Mouse (Mus musculus) cerebral cortex, adult 2 months (tissue): ENCODE results near the gene Krt34.

Source experiments
- WGBS: fragments of 180-500 bp; shearing (Covaris S2); methylation state at CpG from one replicate; pipeline ENCODE4 v1.1.7; 2018; 5-methylcytosine and 5-hydroxymethylcytosine counted together

Krt34 gene

DNA sequence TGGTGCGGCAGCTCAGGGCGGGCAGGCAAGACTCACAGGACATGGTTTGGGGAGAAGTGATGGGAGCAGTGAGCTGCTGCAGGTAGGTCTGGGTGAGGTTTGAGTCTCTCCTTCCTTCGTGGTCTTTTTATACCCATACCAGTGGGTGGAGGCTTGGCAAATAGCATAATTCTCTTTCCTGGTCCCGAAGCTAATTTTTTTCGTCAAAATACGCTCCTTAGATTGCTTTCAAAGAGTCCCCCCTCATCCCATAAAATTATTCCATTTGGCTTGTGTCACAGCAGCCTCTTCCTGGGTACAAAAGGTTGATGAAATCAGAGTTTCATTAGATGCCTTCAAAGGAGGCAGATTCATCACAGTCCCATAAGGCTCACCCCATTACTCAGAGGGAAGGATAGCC lies at the start of gene Krt34:
Gene Krt34 (minus strand): TSS at position 101 of the 400 bp plus-strand sequence.
- 70% methylated on average over 6 of the region's 6 CpGs for WGBS

DNA sequence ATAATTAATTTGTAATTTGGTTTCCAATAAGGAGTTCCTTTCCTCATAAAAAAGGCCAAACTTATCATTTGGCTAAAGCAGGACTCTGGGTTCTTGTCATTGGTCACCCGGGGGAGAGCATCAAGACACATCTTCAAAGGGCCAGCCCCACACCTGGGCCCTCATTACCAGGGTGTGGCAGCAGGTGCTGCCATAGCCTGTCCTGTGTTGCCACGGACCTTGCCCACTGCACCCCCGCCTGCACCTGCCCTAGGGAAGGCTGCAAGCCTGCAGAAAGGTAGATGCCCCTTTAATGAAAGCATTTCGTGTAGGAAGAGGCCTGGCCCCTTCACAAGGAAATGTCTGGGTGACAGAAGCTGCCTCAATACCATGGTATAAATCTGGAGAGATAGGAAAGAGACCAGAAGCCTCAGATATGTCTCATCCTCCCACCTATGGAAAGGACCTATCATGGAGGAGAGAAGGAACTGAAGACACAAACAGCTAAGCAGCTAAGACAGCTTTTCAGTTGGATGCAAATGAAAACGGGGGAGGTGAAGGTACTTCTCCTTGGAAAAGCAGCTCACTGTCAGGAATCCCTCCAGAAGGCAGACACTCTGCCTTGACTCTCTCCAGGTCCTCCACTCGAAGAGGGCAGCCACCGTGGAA lies 47.1 kb upstream of the Krt34 start:
- 53% methylated on average over 7 of the region's 7 CpGs for whole genome bisulfite sequencing

DNA sequence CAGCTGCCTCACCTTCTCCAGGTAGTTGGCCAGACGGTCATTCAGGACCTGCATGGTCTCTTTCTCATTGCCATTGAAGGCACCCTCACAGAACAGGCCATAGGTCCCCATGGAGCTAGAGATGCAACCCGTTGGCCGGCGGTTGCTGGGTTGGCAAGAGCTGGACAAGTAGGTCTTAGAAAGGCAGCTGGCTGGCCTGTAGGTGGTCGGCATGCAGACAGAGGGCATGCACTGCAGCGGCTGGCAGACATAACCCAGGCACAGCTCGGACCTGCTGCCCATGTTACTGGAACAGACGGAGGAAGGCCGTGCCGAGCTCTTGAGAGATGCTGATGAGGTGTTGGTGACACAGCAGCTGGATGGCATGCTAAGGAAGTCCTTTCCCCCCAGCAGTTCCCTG lies 46.5 kb upstream of the Krt34 start, which contains the start of gene Krt32:
Gene Krt32 (minus strand): TSS at position 366 of the 400 bp plus-strand sequence.
- 88% methylated on average over 10 of the region's 10 CpGs for WGBS

DNA sequence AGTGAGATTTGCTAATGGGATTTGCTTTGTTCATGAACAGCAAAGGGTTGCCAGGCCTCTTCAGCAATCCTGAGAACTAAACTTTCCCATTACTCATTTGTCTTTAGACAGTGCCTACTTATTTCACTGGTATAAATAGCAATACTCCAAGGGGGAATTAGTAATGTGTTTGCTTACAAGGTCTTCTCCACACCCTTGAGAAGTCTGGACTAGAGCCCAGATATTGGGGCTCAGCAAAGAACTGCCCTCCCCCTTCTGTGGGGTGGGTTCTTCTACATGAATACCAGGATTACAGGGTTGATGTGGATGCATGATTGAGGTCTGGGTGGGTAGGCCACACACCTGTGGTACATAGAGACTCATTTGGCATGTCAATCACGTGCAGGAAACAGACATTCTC lies 32.5 kb upstream of the Krt34 start:
- 67% methylated on average over 1 of the region's 1 CpGs for WGBS

DNA sequence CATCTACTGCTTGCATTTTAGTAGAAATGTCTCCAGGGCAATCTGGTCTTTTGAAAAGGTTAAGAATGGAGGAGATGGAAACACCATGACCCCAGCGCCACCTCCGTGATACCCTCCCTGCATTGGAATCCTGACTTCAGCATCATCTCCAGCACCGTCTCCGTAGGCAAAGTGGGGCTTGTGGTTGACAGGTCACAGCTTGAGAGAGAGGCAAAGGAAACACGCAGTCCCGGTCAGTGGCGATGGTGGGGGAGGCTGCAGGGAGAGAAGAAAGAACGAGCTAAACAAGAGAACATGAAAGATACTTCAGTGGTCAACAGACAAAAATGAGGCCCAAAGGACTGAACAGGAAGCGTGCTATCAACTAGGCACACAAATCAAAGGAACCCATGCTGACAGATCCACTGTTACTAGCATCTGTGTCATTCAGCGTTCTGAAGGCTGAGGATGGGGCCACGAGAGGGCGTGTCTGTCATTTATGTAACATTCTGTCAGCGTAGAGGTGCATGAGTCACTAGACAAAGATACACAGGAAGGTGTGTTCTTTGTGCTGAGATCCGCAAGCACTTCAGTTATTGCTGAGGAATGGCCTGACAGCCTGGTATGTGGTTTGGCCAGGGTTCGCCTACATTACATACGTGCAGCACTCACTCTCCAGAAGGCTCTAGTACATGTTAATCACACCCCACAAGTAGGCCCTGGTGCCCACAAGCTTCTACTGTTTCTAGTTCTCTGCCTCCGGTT lies 26.1 kb upstream of the Krt34 start:
- 87% methylated on average over 17 of the region's 17 CpGs for WGBS

DNA sequence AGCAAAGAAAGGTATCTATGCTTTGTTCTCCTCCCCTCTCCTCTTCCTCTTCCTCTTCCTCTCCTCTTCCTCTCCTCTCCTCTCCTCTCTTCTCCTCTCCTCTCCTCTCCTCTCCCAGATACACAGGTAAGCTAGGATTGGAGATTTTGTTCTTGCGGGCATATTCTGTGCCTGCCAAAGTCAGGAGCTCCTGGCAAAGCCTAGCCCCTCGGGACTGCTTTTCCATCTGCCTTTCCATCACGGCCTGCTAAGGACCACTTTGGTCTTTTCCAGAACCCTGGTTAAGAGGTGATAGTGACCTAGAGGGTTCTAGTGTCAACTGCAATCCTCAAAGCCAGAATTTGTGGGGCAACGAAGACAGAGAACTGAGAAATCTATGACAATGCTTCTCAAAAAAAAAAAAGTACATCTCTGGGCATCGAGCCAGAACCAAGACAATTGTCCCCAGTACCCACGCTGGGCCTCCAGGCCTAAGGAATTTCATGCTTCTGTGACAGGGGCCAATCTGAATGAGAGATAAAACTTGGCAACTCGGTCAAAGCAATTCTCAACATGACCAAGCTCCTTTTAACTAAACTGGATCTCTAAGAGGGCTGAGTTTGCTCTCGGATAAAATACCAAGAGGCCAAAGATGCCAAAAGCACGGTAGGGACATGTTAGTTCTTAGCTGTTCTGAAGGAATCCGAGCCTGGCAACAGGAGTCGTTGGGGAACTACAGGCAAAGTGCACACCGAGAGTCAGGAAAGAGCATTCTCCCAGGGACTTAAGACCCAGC lies 25.1 kb upstream of the Krt34 start:
- WGBS, result 65% methylated on average over 12 of the region's 12 CpGs

DNA sequence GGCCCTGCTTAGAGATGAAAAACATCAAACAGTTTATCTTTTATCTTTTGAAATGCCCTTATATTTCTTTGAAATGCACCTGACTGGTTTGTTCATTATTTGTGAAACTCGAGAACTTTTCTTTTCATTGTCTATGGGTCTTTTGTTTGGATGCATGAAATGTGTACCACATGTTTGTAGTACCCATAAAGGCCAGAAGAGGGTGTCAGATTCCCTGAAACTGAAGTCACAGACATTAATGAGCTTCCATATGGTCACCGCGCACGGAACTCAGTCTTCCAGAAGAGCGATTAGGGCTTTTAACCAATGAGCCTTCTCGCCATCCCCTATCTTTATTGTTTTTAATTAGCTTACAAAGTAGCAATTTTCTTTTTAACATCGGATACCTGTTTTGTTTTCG lies 17.5 kb upstream of the Krt34 start:
- WGBS, result 75% methylated on average over 8 of the region's 8 CpGs

DNA sequence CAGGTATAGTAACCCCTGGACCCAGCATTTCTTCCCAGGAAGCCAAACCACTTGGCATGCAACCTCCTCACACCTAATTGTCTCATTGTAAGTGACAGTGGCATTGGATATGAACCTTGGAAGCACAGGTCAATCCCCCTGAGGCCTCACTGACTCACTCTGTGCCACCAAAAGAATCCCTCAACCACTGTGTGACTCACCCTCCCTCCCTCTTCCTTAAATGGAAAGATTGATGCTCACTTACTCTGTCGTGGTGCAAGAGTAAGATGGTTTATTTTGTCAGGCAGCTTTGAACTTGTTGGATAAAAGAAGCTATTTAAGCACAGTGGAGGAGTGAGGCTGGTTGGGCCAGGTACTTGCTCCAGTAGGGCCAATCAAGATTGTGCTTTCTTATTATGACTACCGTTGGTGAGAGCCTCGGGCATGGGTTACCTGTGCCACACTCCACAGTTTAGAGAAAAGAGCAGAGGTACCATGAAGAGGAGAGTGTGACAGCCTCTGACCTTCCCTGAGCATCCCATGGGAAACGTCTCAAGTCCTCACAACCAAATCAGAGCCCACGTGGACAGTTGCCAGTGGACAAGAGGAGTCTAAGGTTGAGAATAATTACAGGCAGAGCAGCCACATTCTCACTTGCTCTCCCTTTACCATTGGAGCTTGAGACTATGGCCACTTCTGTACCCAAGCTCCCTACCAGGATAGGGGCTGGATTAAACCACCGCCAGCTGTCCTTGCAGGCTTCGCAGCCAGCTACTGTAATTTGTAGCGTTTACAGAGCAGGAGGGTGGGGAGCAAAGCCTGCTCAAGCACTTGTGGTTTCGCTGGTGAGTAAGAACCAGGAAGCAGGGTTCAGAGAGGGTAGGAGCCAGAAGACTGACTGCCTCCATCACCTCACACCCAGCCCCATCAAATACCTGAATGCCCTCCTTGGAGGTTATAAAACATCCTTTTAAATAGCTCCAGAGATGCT lies 14.6 kb upstream of the Krt34 start:
- 78% methylated on average over 9 of the region's 9 CpGs for WGBS

DNA sequence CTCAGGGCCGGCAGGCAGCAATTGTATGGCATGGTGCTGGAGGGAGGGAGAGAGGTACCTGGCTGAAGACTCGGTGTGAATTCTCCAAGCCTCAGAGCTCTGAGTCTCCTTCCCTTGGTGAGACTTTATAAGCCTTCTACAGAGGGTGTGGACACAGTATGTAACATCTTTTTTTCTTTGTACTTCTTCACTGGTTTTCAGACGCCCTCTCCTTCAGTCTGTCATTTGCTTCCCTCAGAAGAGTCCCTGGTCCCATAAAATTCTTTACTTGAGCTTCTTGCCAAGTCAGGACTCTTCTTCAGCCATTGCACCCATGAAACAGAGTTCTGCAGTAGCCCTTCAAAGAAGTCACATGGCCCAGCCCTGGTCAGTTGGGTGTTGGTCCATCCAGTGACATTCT lies 9.1 kb upstream of the Krt34 start, which contains the start of gene Krt31:
Gene Krt31 (minus strand): TSS at position 101 of the 400 bp plus-strand sequence.
- 84% methylated on average over 3 of the region's 3 CpGs for WGBS

DNA sequence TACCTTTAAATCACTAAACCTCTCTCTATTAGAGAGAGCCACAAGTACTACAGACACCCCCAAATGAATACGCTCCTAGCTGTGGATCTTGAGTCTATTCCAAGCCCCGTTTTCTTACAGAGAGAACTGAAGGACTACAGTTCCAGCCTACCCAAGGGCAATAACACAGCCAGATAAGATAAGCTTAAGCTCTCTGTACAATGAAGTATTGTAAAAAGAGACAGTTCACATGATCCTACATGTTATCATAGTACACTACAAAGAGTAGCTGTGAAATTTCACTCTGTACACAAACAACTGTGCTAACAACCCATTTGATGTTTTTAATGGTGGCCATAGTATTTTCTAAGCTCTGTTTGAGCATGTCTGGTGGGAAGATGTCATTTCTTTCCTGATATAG lies 5.8 kb upstream of the Krt34 start:
- 95% methylated on average over 2 of the region's 2 CpGs for WGBS

DNA sequence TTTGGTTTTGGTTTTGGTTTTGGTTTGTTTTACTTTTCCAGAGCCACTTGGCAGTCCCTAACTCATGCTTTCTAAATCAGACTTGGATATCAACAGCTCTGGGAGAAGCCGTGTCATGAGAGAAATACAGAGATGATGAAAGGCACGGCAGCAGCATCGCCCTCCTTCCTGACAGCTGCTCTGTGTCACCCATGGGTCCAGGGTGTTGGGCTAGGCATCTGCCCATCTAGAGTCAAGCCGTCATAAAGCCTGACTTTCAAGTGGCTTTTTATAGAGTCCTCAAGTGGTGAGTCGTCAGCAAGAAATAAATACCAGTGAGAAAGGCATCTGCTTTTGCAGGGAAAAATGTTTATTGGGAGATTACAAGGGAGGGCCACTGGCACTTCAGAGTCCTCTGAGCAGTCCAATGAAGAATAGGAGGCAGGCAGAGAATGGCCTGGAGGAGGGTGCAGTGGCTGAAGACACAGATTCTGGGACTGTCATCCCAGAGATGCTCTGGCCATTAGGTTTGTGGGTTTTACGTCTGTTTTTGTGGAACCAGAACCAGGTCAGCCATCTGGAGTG lies 5.0 kb upstream of the Krt34 start:
- WGBS, result 59% methylated on average over 6 of the region's 6 CpGs

DNA sequence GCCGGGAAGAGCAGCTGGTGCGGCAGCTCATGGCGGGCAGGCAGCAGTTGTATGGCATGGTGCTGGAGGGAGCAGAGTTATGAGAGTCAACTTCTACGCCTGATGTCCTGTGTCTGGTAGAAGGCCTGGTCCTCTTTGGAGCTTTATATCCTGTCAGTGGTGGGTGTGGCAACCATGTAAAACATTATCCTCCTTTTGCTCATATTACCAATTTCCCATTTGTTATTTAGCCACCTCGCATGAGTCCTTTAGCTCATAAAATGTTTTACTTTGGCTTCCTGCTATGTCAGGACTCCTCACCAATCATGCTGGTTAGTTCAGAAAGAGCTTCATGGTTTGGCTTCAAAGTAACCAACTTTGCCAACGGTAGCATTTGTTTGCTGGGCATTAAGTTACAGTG lies 11.6 kb downstream of the Krt34 start, which contains the start of gene Krt33b:
Gene Krt33b (minus strand): TSS at position 101 of the 400 bp plus-strand sequence.
- WGBS, result 95% methylated on average over 6 of the region's 6 CpGs

DNA sequence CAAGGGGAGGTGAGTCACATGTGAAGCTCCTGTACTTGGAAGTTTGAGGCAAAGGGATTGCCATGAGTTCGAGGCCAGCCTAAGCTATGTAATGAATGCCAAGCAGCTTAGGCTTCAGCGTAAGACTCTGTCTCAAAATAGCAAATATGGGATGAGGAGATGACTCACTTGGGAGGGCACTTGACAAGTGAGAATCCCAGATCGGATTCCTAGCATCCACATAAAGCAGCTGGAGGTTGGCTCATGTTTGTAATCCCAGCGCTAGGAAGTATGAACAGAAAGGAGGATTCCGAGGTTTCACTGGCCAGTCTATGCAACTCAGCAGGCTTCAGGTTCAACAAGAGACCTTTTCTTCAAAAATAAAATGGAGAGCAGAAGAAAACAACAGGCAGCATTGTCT lies 19.9 kb downstream of the Krt34 start:
- 49% methylated on average over 5 of the region's 5 CpGs for WGBS

DNA sequence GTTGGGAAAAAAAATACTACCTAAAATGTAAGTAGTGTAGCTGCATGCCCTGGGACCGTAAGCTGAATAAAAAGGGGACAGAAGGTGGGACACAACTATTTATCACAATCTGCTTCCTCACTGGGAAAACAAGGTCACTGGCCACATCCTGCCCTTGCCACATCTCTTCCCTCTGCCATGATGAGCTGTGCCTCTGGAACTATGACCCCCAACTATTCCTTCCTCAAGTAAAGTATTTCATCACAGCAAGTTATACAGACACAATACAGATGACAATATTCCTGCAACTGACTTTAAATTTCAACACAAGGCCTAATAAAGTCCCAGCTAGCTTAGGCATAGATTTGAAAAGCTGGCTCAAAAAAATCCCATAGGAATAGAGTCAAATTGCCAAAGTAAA lies 21.9 kb downstream of the Krt34 start:
- WGBS, result 84% methylated on average over 1 of the region's 1 CpGs

DNA sequence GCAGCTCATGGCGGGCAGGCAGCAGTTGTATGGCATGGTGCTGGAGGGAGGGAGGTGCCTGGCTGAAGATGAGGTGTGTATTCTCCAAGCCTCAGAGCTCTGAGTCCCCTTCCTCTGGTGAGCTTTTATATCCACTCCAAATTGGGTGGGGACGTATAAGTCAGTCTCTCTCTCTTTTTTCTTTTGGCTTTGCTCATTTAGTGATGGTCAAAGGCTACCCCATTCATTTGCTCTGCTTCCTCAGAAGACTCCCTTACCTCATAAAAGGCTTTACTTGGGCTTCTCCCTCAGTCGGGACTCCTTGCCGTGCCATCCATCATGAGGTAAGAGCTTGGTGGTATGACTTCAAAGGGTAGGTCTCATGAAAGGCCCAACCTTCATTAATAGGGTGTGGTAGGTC lies 25.2 kb downstream of the Krt34 start, which contains the start of gene Krt33a:
Gene Krt33a (minus strand): TSS at position 101 of the 400 bp plus-strand sequence.
- WGBS, result 89% methylated on average over 4 of the region's 4 CpGs

DNA sequence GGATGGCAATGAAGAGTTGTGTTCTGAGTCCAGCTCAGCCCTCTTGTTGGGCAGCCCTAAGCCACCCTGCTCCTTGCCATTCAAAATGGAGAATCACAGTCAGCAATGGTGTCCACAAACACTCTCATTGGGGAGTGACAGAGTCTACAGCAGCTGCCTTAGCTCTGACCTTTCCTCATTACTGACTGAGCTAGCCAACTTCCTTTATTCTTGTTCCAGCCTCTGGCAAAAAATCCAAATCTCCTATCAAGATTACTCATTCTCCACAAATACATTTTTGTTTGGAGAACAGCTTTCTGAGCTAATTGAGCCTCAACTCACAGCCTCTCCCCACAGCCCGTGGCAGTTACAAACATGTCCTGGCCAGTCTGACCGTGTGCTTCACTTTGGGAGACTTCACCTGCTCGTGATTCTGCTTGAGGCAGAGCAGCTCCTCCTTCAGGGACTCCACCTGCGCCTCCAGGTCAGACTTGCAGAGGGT lies 27.6 kb downstream of the Krt34 start:
- WGBS, result 65% methylated on average over 4 of the region's 4 CpGs

DNA sequence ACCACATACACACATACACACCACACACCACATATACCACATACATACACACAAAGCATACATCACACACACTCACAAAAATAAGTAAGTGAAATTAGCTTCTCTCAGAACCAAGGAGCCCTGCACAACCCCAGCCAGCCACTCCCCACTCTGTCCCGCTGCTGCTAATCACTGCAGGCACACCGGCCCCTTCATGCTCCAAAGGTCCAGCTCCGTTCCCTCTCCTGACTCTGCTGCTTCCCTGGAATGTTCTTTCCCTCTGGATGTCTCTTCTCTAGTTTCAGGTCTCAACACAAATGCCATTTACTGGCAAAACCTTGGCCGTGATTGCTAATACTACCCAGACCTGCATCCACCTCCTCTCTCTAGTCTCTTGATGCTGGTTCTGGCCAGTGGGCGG lies 30.7 kb downstream of the Krt34 start:
- 76% methylated on average over 5 of the region's 5 CpGs for WGBS

DNA sequence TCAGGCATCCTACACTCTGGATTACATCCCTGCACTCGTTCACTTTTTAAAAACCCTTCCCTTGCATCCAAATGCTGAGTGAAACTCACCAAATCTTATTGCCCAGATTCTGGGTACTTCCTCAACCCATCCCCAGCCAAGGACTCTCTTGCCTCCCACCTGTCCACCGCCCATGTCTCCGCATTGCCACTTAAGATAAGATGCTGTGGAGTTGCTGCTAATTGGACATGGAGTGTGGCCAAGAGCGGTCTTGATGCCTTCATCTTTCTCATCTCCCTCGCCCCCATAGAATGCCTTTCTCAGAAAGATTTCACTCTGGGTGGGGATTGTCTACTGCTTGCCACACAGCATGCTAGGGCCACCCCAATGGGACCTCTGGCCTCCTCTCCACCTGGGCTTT lies 33.0 kb downstream of the Krt34 start:
- 79% methylated on average over 5 of the region's 5 CpGs for WGBS

DNA sequence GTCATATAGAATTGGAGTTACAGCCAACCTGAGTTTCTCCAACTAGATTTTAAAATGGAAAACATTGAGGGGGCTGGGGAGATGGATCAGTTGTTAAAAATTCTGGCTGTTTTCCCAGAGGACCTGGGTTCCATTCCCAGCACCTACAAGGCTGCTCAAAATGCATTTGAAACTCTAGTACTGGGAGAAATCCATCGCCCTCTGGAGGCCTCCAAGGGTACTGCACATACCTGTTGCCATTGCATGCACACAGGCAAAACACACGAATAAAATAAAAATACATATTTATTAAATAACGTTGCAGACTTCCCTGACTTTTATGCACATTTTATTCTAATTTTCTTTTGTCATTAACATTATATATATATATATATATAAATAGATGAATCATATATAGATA lies 34.7 kb downstream of the Krt34 start:
- 52% methylated on average over 3 of the region's 3 CpGs for WGBS

DNA sequence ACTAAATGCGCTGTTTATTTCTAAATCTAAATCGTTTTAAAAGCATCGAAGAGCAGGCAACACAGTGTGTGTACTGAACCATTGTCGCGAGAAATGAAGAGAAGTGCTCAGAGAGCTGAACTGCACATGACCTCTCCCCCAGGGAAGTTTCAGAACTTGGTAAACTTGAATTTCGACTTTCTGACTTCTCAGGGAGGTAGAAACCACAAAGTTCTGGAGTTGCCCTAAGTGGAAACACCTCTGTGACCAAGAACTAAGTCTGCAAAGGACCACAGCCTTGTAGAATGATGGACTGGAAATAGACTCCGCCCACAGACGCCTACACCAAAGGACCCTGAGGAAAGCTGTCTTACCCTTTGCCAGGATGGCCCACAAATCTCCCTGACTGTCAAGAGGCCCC lies 35.4 kb downstream of the Krt34 start:
- 88% methylated on average over 8 of the region's 8 CpGs for WGBS

DNA sequence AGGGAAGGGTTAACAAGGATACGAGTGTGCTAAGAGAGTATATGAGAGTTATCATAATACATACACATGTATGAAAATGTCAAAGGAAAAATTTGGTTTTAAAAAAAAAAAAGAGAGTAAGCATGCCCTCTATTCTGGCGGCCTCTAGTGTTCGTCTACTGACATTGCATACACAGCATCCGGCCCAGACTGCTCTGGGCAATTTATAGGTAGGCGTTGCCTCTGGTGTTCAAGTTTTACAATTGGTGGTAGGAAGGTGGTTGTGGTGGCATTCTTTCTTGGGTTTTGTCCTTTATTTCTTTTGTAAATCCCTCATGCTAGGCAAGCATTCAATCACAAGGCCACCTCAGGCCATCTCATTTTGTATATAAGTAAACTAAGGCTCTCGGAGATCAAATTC lies 36.5 kb downstream of the Krt34 start:
- WGBS, result 21% methylated on average over 6 of the region's 6 CpGs
